Mouse (Mus musculus) olfactory bulb, adult 2 months (tissue): Measurements from ENCODE around the gene Cops8. TPM values are rescaled to one million over a fixed set of nuclear protein-coding genes. Genes with fewer than 3 reads are reported as not detected.

Experiments used
- H3K27ac ChIP-seq: fragments of 200-500 bp; 2 replicates; pipeline ENCODE4 v1.5.1; 2012; ENCODE audit warnings: low read depth, low read length; ENCODE audit not compliant: insufficient read depth
- H3K4me1 ChIP-seq: fragments of 200-500 bp; 2 replicates; pipeline ENCODE4 v1.6.1; 2012; ENCODE audit warnings: low read length; ENCODE audit not compliant: control insufficient read depth, insufficient read depth
- H3K4me3 ChIP-seq: fragments of 200-500 bp; 2 replicates; pipeline ENCODE4 v1.5.1; 2012; ENCODE audit warnings: mild to moderate bottlenecking, low read depth, low read length, moderate library complexity; ENCODE audit not compliant: insufficient read depth
- CTCF ChIP-seq: fragments of 200-500 bp; IDR thresholded peaks from 2 replicates; pipeline ENCODE4 v1.5.1; 2012; ENCODE audit warnings: low read depth, mild to moderate bottlenecking, low read length, moderate library complexity; ENCODE audit not compliant: insufficient read depth
- POLR2A ChIP-seq: fragments of 200-500 bp; IDR thresholded peaks from 2 replicates; pipeline ENCODE4 v1.6.1; 2012; ENCODE audit warnings: mild to moderate bottlenecking, low read depth, low read length, moderate library complexity; ENCODE audit not compliant: insufficient read depth
- WGBS: fragments of 180-500 bp; shearing (Covaris S2); methylation state at CpG from one replicate; pipeline ENCODE4 v1.1.7; 2018; 5-methylcytosine and 5-hydroxymethylcytosine counted together
- polyA plus RNA-seq: library from polyadenylated mRNA; stranded (reverse); fragments of >200 nt; gene quantifications from 2 replicates; pipeline ENCODE4 v1.2.4, GENCODE M21; 2012; ENCODE audit warnings: low replicate concordance; ENCODE audit not compliant: missing spikeins, insufficient read depth, insufficient read length

Gene Cops8
- polyA plus RNA-seq, 1 experiment = not detected

DNA sequence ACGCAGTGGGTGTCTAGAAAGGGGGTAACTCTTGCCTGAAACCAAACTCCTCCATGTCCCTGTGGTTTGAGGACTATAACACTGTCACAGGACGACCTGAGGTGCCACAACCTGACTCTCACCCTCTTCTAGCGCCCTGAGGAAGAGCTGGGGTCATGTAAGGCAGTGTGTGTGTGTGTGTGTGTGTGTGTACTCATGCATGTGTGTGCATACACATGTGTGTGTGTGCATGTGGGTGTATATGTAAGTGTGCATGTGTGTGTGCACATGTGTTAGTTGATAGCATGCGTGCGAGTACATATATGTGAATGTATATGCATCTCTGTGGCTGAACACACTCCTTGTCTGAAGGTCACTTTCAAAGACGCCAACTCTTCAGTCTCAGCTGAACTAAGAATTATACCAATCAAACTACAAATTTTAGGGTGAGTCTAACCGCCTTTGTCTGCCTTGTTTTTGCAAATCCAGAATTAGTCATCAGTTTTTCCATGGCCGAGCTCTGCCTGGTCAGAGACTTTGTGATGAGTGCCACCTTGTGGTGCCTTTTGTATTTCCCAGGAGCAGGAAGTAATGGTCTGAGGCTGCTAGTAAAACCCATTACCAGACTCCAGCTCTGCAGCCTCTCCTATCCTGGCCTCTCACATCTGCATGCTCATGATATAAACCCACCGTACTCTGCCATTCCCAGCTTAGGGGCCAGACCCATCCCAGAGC, 14.6 kb upstream of the Cops8 start:
- Histone ChIP-seq H3K4me3 (no peak overlapping the region), H3K4me1 (peaks cover 2% of the 10 kb centered on the region), H3K27ac (no peak overlapping the region)
- WGBS = 57% methylated on average over 9 of the region's 9 CpGs
- TF ChIP-seq CTCF (no peak), POLR2A (no peak)

DNA sequence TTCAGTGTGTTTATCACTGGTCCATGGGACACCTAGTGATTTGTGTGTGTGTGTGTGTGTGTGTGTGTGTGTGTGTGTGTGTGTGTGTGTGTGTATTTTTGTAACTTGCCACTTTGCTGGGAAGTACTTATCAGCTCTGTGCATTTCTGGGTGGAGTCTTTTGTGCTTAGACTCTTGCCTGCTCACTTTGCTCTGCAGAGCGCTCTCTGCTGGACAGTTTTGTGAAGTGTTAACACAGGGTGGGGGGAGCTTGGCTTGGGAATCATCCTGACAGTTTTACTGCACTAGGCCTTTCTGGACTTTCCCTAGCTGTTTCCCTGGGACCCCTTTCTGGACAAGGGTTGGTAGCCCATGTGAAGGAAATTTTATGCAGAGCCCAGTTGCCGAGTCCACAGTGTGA, 12.0 kb upstream of the Cops8 start:
- H3K4me3 ChIP-seq = no peak overlapping the region
- TF ChIP-seq CTCF (0 out of 2 replicates have a peak, but pooled peaks have one; percentile 19), POLR2A (no peak)
- WGBS = 48% methylated on average over 2 of the region's 2 CpGs
- H3K27ac ChIP-seq = no peak overlapping the region
- peaks cover 2% of the 10 kb centered on the region for H3K4me1 ChIP-seq

DNA sequence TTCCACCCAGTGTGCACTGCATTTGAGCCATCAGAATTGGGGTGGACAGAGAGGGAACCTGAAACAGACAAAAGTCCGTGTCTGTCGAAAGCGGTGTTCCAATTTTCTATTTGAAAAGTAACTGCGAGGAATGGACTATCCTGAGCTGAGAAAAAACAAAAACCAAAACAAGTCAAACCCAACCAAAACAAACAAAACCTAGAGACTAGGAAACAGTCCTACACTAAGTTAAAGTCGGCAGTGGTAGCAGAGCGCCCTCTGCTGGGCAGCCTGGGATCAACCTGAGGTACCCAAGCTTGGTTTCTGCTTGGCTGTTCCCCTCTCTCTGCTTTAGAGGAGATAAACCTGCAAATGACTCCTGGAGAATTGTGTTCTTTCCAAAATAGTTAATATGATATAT, 10.0 kb upstream of the Cops8 start:
- H3K27ac ChIP-seq = no peak overlapping the region
- H3K4me3 ChIP-seq = no peak overlapping the region
- WGBS = 13% methylated on average over 6 of the region's 6 CpGs
- TF ChIP-seq POLR2A (no peak), CTCF (peak; percentile 59; the same call in 1 of the 2 replicates)
- peaks cover 2% of the 10 kb centered on the region for H3K4me1 ChIP-seq

DNA sequence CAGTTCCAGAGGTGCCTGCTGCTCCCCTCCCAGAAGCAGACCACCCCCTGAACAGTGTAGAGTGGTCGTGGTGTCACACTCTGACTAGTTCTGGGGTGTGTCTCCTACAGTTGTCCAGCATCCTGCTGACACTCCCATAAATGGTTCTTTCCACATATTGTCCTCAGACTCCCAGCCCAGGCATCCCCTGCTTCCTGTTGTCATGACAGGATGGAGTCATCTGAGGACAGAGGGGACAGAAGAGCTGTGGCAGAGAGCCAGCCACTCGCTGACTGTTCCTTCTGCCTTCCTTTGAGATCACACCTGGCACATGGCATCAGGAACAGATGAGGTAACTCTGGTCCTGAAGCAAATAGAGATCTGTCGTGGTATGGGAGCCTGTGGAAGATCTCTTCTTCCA, 3.6 kb upstream of the Cops8 start:
- 48% methylated on average over 3 of the region's 3 CpGs for WGBS
- H3K4me3 ChIP-seq = no peak overlapping the region
- no peak overlapping the region for H3K27ac ChIP-seq
- TF ChIP-seq CTCF (no peak), POLR2A (no peak)
- no peaks in the 10 kb centered on the region for H3K4me1 ChIP-seq

DNA sequence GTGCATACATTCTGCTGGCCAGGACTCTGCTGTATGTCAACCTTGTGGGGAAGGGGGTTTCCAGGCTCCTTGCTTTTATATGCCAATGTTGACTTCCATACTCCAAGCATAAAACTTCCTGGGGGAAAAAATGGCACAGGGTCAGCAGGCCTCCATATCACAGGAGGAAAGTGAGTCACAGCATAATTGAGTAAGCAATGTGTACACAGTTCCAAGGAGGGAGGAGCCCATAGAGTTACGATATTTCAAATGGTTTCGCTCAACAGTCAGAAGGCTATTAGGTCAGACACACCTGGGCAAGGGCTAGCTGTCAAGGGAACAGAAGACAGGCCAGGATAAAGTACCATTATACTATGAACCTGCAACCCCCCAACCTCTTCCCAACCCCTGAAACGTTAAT, 1.7 kb upstream of the Cops8 start:
- Histone ChIP-seq H3K4me3 (no peak overlapping the region), H3K27ac (no peak overlapping the region), H3K4me1 (no peaks in the 10 kb centered on the region)
- no peak for TF ChIP-seq POLR2A
- no peak for TF ChIP-seq CTCF
- 63% methylated on average over 3 of the region's 3 CpGs for WGBS

DNA sequence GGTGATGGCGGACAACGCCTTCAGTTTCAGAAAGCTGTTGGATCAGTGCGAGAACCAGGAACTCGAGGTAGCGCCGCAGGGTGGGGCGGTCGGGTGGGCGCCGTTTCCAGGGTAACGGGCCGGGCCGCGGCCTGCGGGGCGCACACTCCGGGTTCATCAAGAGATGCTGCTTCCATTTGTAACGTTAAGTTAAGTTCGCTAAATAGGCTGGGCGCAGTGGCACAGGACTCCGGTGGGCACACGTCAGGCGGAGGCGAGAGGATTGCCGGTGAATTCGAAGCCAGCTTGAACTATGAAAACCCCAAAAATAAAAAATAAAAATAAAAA, 743 bp downstream of the Cops8 start:
- no peak overlapping the region for H3K27ac ChIP-seq
- under 1% methylated on average over 26 of the region's 26 CpGs for WGBS
- no peak for TF ChIP-seq POLR2A
- H3K4me1 ChIP-seq = no peaks in the 10 kb centered on the region
- peak overlapping the region; percentile 74 for H3K4me3 ChIP-seq

DNA sequence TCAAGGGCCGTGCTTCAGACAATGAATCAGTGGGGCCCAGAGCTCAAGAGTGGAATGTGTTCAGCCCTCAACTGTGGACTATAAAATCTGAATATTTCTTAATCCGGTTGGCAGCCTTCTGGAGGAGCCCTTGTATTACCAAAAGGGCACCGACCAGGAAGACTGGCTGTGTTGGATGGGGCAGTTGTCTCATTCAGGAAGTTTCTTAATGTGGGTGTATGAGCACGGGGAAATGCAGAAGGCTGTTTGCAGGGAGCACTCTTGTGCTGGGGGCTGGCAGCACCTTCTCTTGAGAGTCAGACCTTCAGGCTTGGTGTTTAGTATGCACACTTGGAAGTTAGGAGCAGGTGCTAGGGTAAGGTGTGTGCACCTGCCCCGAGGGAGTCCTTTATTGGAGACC, 6.6 kb downstream of the Cops8 start:
- TF ChIP-seq CTCF = no peak
- no peak for TF ChIP-seq POLR2A
- Histone ChIP-seq H3K4me1 (no peaks in the 10 kb centered on the region), H3K4me3 (no peak overlapping the region), H3K27ac (no peak overlapping the region)
- WGBS = 84% methylated on average over 5 of the region's 5 CpGs

DNA sequence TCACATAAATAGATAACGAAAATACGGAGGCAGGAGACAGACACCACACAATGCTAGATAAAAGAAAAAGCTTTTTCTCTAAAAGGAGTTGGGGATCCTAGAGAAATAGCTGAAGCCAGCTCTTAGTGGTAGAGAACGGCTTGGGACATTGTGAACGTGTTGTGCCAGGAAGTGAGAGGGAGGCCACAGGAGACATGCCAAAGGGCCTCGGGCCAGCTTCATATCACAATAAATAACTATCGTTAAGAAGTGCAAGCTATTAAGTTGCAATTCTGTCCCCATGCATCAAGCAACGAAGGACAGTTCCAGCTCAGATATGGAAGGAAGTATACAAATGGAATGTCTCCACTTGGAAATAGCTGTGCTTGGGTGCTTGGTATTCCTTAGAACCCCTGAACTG, 14.5 kb downstream of the Cops8 start:
- TF ChIP-seq POLR2A = no peak
- no peak for TF ChIP-seq CTCF
- no peaks in the 10 kb centered on the region for H3K4me1 ChIP-seq
- H3K27ac ChIP-seq = no peak overlapping the region
- WGBS = 66% methylated on average over 7 of the region's 7 CpGs
- H3K4me3 ChIP-seq = no peak overlapping the region

DNA sequence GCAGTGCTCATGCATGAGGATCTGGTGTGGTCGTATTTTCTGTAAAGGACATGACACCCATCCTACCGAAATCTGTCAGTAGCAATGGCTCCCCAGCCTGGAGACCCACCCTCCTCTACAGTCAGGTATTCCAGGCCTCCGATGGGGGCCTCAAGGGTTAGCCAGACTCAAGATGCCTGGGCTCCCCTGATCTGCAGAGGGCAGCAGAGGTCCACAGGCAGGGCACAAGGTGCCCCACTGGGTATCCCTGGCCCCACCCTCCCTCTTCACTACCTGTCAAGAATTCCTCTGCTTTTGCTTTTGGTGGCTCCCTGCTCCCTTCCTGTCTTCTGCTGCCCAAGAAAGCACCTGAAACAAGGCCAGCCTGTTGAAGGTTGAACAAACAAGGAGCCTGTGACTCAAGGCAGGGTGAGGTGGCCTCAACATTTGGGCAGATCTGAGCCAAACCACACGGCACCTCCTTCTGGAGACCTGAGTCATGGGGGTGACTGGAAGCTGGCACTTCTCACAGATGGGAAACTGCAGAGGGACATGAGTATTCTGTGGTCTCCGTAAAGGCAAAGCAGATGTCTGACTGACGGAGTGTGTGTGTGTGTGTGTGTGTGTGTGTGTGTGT, 30.7 kb downstream of the Cops8 start:
- no peaks in the 10 kb centered on the region for H3K4me1 ChIP-seq
- no peak for TF ChIP-seq CTCF
- TF ChIP-seq POLR2A = no peak
- no peak overlapping the region for H3K27ac ChIP-seq
- 77% methylated on average over 6 of the region's 6 CpGs for WGBS
- no peak overlapping the region for H3K4me3 ChIP-seq
